Mouse (Mus musculus) lung, adult 2 months (tissue): Measurements from ENCODE around the gene Snapc4.

Source experiments
- CTCF ChIP-seq: fragments of 200-500 bp; IDR thresholded peaks from 2 replicates; pipeline ENCODE4 v1.5.1; 2011; ENCODE audit warnings: mild to moderate bottlenecking, low read length, control low read depth; ENCODE audit not compliant: insufficient read depth
- POLR2A ChIP-seq: fragments of 200-500 bp; IDR thresholded peaks from 2 replicates; pipeline ENCODE4 v1.6.1; 2011; ENCODE audit warnings: low read depth, mild to moderate bottlenecking, control low read depth, low read length, borderline replicate concordance; ENCODE audit errors: extremely low read depth

DNA sequence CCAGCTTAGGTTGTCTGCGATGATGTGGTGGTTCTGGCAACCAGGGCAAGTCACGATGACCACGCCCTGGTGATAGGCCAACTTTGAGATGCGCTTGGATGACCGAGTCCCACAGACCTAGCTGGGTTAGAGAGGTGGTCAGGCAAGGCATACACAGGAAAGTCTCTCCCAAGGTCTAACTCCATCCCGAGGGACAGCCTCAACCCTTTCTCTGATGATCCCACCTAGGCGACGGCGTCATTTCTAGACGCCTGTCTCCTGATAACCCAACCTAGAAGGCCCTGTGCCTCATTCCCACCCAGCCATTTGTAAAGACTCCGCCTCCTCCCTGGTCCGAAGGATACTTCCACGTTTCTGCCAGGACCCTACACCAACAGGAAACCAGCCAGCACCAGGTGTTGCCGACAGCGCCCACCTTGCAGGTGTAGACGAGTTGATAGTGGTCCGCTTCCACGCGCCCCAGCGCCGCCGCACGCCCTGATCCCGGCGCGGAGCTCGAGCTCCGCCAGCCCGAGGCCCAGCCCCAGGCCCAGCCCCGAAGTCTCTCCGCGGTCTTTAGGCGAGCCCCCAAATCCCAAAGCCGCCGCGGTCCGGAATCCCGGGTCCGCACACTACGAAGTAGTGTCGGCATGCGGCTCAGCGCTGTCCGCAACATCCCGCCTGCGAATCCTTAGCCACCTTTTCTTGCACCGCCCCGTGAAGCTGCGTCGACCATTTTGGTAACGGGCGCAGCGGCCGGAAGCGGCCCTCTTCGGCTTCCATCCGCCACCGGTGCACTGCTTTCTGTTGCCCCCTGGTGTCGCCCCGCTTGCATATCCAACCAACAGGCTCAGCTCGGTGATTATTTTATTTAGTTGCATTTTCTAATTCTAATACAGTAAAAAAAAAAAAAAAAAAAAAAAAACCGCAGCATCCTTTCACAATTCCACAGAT is 28.8 kb downstream of the Snapc4 start, which contains the start of gene Dnlz:
- peak; percentile 71 for TF ChIP-seq CTCF
- TF ChIP-seq POLR2A, result peak; percentile 17; the same call in 1 of the 2 replicates
